Mouse (Mus musculus) hindbrain, embryonic 16.5 days (tissue): ENCODE measurements around the gene Arhgef10l. TPM values are rescaled to one million over a fixed set of nuclear protein-coding genes. Genes with fewer than 3 reads are reported as not detected.

Experiments
- ATAC-seq: fragments of 200-750 bp; cut with Nextera tagmentation; 2 replicates; pipeline ENCODE4 v1.8.0; 2017; ENCODE audit warnings: moderate TSS enrichment, moderate library complexity
- H3K27ac ChIP-seq: fragments of 300-500 bp; sonication (generic); 2 replicates; pipeline ENCODE4 v1.5.1; 2014; ENCODE audit warnings: low read depth, mild to moderate bottlenecking, control low read depth, low read length, moderate library complexity
- H3K27me3 ChIP-seq: fragments of 300-500 bp; sonication (generic); replicated peaks from 2 replicates; pipeline ENCODE4 v1.6.1; 2014; ENCODE audit warnings: low read length; ENCODE audit not compliant: control insufficient read depth, insufficient read depth
- H3K36me3 ChIP-seq: fragments of 300-500 bp; sonication (generic); 2 replicates; pipeline ENCODE4 v1.6.1; 2014; ENCODE audit warnings: mild to moderate bottlenecking, low read length, moderate library complexity, mixed read lengths; ENCODE audit not compliant: control insufficient read depth, insufficient read depth
- H3K4me1 ChIP-seq: fragments of 300-500 bp; sonication (generic); 2 replicates; pipeline ENCODE4 v1.6.1; 2014; ENCODE audit warnings: low read depth, low read length; ENCODE audit not compliant: control insufficient read depth, insufficient read depth
- H3K4me2 ChIP-seq: fragments of 300-500 bp; sonication (generic); 2 replicates; pipeline ENCODE4 v1.6.1; 2014; ENCODE audit warnings: mild to moderate bottlenecking, low read length, control low read depth, moderate library complexity
- H3K4me3 ChIP-seq: fragments of 300-500 bp; sonication (generic); 2 replicates; pipeline ENCODE4 v1.5.1; 2014; ENCODE audit warnings: mild to moderate bottlenecking, low read length, control low read depth, moderate library complexity
- H3K9ac ChIP-seq: fragments of 300-500 bp; sonication (generic); 2 replicates; pipeline ENCODE4 v1.6.1; 2014; ENCODE audit warnings: low read depth, mild to moderate bottlenecking, control low read depth, low read length, moderate library complexity
- H3K9me3 ChIP-seq: fragments of 300-500 bp; sonication (generic); 2 replicates; pipeline ENCODE4 v1.6.1; 2014; ENCODE audit warnings: mild to moderate bottlenecking, low read length, moderate library complexity; ENCODE audit not compliant: control insufficient read depth
- WGBS: fragments of 180-500 bp; shearing (Covaris S2); extraction: QIAGEN DNeasy Blood & Tissue Kit; methylation state at CpG from one replicate; pipeline ENCODE4 v1.1.7; 2014; 5-methylcytosine and 5-hydroxymethylcytosine counted together
- microRNA-seq: library from miRNA; unstranded; fragments of <30 nt; microRNA quantifications from one replicate; pipeline ENCODE4, GENCODE M21; 2017
- polyA plus RNA-seq: library from polyadenylated mRNA; unstranded; fragments of >200 nt; fragmentation: Nextera tagmentation; extraction: Ambion mirVana; gene quantifications from 2 replicates; pipeline ENCODE4 v1.2.1, GENCODE M21; 2015

Arhgef10l gene
- polyA plus RNA-seq, 1 experiment from 2014 or later = 20.7 TPM

GRCm38 (mm10) chr4:140483134-140483533, 182.7 kb downstream of the Arhgef10l start:
- no peak for ATAC-seq
- peaks cover 2% of the 10 kb centered on the region; the same call in 1 of the 2 replicates for H3K4me1 ChIP-seq
- H3K36me3 ChIP-seq = no peaks in the 10 kb centered on the region
- H3K9me3 ChIP-seq = no peaks in the 10 kb centered on the region
- no peak overlapping the region for H3K9ac ChIP-seq
- 71% methylated on average over 11 of the region's 11 CpGs for WGBS
- no peak overlapping the region for H3K27ac ChIP-seq
- no peak overlapping the region for H3K4me3 ChIP-seq
- no peaks in the 10 kb centered on the region for H3K27me3 ChIP-seq
- H3K4me2 ChIP-seq = no peak overlapping the region

DNA sequence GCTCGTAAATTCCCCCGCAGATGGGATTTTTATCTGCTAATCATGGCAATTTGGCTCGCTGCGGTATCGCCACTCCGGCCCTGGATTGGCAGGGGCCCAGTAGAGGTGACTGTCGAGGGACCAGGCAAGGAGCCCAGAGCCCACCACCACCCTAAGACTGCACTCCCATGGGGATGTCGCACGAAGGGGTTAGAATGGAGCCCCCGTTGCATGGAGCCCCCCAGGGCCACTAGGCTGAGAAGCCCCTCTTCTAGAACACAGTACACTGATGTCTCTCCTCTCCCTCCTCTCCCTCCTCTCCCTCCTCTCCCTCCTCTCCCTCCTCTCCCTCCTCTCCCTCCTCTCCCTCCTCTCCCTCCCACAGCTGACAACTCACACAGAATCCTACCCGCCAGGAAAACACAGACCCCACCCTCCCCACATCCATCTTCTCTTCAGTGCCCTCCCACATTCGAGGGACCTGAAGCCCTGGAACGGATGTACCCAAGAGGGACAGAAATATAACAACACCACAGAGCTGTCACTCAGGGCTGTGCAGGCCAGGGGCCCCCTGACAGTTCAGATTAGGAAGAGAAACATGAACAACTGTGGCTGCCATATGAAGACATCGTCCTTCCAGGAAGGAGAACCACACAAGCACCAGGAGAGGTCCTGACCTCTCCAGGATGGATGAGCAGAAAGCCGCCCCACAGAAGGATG, 185.3 kb downstream of the Arhgef10l start:
- no peak overlapping the region for H3K4me2 ChIP-seq
- peaks cover 2% of the 10 kb centered on the region; the same call in 1 of the 2 replicates for H3K4me1 ChIP-seq
- H3K27ac ChIP-seq = no peak overlapping the region
- no peaks in the 10 kb centered on the region for H3K27me3 ChIP-seq
- no peaks in the 10 kb centered on the region for H3K9me3 ChIP-seq
- no peak overlapping the region; the same call in 1 of the 2 replicates for H3K9ac ChIP-seq
- no peaks in the 10 kb centered on the region for H3K36me3 ChIP-seq
- H3K4me3 ChIP-seq = no peak overlapping the region
- no peak for ATAC-seq
- WGBS = 33% methylated on average over 15 of the region's 15 CpGs

GRCm38 (mm10) chr4:140475194-140475593, 190.6 kb downstream of the Arhgef10l start:
- H3K9ac ChIP-seq = no peak overlapping the region
- no peak overlapping the region for H3K4me2 ChIP-seq
- H3K36me3 ChIP-seq = no peaks in the 10 kb centered on the region
- H3K27me3 ChIP-seq = no peaks in the 10 kb centered on the region
- no peak overlapping the region for H3K4me3 ChIP-seq
- H3K27ac ChIP-seq = no peak overlapping the region
- peaks cover 8% of the 10 kb centered on the region; the same call in 1 of the 2 replicates for H3K4me1 ChIP-seq
- WGBS = 72% methylated on average over 8 of the region's 8 CpGs
- no peak for ATAC-seq
- no peaks in the 10 kb centered on the region for H3K9me3 ChIP-seq

DNA sequence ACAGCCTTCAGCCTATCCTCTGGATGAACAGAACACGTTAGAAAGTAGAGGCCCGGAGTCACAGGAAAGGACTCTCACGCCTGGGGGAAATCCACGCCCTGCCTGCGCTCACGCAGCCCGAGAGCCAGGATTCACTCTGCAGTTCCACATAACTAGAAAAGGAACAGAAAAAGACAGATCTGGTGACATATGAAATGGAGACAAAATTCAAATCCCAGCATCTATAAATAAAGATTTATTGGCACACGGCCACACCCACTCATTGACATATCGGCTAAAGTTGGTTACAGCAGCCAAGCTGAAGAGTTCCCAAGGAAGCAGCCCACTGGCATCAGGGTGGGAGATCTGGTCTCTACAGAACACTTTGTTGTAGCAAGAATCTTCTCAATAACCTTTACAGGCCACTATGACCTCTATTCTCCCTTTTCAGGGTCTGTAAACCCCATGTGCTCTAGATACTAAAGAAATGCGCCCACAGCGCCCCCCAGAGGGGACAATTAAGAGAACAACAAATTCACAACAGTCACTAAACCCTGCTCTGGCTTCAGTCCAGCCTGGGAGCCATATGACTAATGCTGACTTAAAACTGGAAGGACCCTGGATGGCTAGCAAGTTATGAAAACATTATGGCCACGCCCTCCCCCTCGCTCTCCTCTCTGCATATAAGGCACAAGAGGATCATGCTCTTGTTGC, 195.9 kb downstream of the Arhgef10l start:
- 73% methylated on average over 13 of the region's 13 CpGs for WGBS
- Histone ChIP-seq H3K9ac (no peak overlapping the region), H3K4me2 (no peak overlapping the region), H3K4me3 (no peak overlapping the region), H3K27me3 (no peaks in the 10 kb centered on the region), H3K4me1 (peaks cover 6% of the 10 kb centered on the region; the same call in 1 of the 2 replicates), H3K36me3 (no peaks in the 10 kb centered on the region), H3K9me3 (no peaks in the 10 kb centered on the region), H3K27ac (no peak overlapping the region)
- no peak for ATAC-seq

- Histone ChIP-seq H3K36me3 (no peaks in the 10 kb centered on the region), H3K27me3 (no peaks in the 10 kb centered on the region; the same call in 1 of the 2 replicates), H3K27ac (no peak overlapping the region), H3K4me1 (peaks cover 8% of the 10 kb centered on the region; the same call in 1 of the 2 replicates), H3K4me3 (no peak overlapping the region), H3K9ac (no peak overlapping the region), H3K9me3 (no peaks in the 10 kb centered on the region), H3K4me2 (no peak overlapping the region)
- WGBS = 60% methylated on average over 17 of the region's 17 CpGs
- no peak for ATAC-seq
Observed at GRCm38 (mm10) chr4:140467254-140467791, 198.5 kb downstream of the Arhgef10l start.

Small RNA genes within 50 kb of the gene (microRNA-seq; reads per million reads assigned to microRNA genes)
- not detected for gene Gm23045

Other genes starting within 250 kb of the Arhgef10l start
- gene Rcc2, start 34.5 kb upstream of the Arhgef10l start, polyA plus RNA-seq = 7.7 and 9.5 TPM in 2 replicates
- 0.06 TPM in 1 of 2 replicates, not detected in the other for gene Padi6, start 76.6 kb upstream of the Arhgef10l start, polyA plus RNA-seq
- 0.14 TPM in 1 of 2 replicates, not detected in the other for gene Padi4, start 108.2 kb upstream of the Arhgef10l start, polyA plus RNA-seq
- gene Padi3, start 144.6 kb upstream of the Arhgef10l start, polyA plus RNA-seq = 0.05 TPM in 1 of 2 replicates, not detected in the other
- not detected in 2 replicates for gene Padi1, start 179.8 kb upstream of the Arhgef10l start, polyA plus RNA-seq
- 2.4 and 2.7 TPM in 2 replicates for gene Padi2, start 240.3 kb upstream of the Arhgef10l start, polyA plus RNA-seq